Mouse (Mus musculus) olfactory bulb, adult 2 months (tissue): ENCODE measurements around the gene Smu1. TPM values are rescaled to one million over a fixed set of nuclear protein-coding genes. Genes with fewer than 3 reads are reported as not detected.
"Not testable (repeated sequence)": the region's sequence is repeated elsewhere in the genome, so short reads cannot be mapped to it uniquely, and the experiment has no call there.

Experiments used
- H3K27ac ChIP-seq: fragments of 200-500 bp; 2 replicates; pipeline ENCODE4 v1.5.1; 2012; ENCODE audit warnings: low read depth, low read length; ENCODE audit not compliant: insufficient read depth
- H3K4me1 ChIP-seq: fragments of 200-500 bp; 2 replicates; pipeline ENCODE4 v1.6.1; 2012; ENCODE audit warnings: low read length; ENCODE audit not compliant: control insufficient read depth, insufficient read depth
- H3K4me3 ChIP-seq: fragments of 200-500 bp; 2 replicates; pipeline ENCODE4 v1.5.1; 2012; ENCODE audit warnings: mild to moderate bottlenecking, low read depth, low read length, moderate library complexity; ENCODE audit not compliant: insufficient read depth
- CTCF ChIP-seq: fragments of 200-500 bp; IDR thresholded peaks from 2 replicates; pipeline ENCODE4 v1.5.1; 2012; ENCODE audit warnings: low read depth, mild to moderate bottlenecking, low read length, moderate library complexity; ENCODE audit not compliant: insufficient read depth
- POLR2A ChIP-seq: fragments of 200-500 bp; IDR thresholded peaks from 2 replicates; pipeline ENCODE4 v1.6.1; 2012; ENCODE audit warnings: mild to moderate bottlenecking, low read depth, low read length, moderate library complexity; ENCODE audit not compliant: insufficient read depth
- WGBS: fragments of 180-500 bp; shearing (Covaris S2); methylation state at CpG from one replicate; pipeline ENCODE4 v1.1.7; 2018; 5-methylcytosine and 5-hydroxymethylcytosine counted together
- polyA plus RNA-seq: library from polyadenylated mRNA; stranded (reverse); fragments of >200 nt; gene quantifications from 2 replicates; pipeline ENCODE4 v1.2.4, GENCODE M21; 2012; ENCODE audit warnings: low replicate concordance; ENCODE audit not compliant: missing spikeins, insufficient read depth, insufficient read length

Gene Smu1
- polyA plus RNA-seq = not detected in 2 replicates

DNA sequence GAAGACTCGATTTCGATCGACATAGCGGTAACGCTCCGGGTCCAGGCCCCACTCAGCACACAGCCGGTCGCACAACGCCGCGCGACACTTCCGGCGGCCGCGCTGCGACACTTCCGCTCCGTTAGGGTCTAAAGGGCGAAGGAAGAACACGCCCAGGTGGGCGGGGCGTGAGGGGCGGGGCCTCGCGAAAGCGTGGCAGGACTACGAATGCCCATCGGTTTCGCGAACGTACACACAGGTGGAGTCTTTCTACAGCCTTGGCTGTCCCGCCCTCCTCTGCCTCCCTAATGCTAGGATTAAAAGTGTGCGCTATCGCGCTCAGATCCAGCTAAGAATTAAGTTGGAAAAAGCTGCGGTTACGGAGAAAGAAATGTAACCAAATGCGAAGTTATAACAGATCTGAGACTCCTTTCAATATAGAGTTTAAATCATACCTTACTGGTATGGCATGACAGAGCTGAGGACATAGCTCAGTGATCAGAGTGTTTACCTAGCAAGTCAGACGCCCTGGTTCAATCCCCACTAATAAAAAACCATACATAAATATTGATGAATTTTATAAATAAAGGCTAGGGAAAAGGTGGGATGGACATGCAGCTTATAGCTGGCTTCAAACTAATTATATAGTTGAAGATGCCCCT, at the start of gene Smu1:
Gene Smu1, minus strand, starts transcription at position 144 of the 641 bp plus-strand sequence.
- H3K27ac ChIP-seq = no peak within 1 kb of the TSS; the same call in 1 of the 2 replicates
- no peaks in the 10 kb centered on the region for H3K4me1 ChIP-seq
- TF ChIP-seq CTCF (no peak), POLR2A (peak; percentile 53; the same call in 1 of the 2 replicates)
- WGBS = under 1% methylated on average over 40 of the region's 40 CpGs
- peak within 1 kb of the TSS; percentile 98 for H3K4me3 ChIP-seq

DNA sequence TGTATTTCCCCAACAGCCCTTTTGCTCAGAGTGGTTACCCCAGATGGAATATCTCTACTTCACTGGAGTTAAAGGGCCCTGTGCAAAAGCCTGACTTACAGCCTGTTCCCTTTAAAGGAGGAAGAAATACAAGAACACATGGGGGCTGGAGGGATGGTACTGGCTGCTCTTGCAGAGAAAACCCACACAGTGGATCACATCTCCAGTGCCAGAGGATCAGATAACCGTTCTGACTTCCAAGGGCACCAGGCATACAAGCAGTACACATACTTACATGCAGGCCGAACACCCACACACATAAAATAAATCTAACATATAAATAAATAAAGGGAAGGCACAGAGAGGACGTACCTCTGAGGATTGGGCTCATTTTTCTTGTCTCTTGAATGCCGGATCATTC, 49.7 kb upstream of the Smu1 start:
- TF ChIP-seq POLR2A (no peak), CTCF (no peak)

DNA sequence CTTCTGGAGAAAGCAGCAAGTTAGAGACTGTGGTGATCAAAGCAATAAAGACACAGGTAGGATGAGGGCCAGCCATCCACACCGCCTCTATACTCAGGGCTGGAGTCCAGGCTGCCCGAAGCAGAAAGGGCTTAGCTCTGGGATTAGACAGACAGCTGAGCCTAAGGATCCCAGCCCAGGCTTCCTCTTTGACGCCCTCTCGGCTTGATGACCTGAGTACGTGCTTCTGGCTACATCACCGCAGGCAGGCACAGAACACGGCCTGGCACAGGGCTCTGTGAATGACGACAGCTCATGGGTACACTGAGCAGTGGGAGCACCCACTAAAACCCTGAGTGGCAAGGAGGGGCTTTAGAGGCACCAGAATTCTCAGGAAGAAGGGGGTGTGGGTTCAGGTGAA, 47.7 kb upstream of the Smu1 start:
- Histone ChIP-seq H3K4me3 (no peak overlapping the region), H3K4me1 (no peaks in the 10 kb centered on the region), H3K27ac (no peak overlapping the region)
- TF ChIP-seq CTCF (no peak), POLR2A (no peak)
- WGBS = 92% methylated on average over 8 of the region's 8 CpGs

More for the DNA sequence above, 49.7 kb upstream of the Smu1 start:
- H3K27ac ChIP-seq = no peak overlapping the region
- H3K4me3 ChIP-seq = no peak overlapping the region
- 92% methylated on average over 4 of the region's 4 CpGs for WGBS
- H3K4me1 ChIP-seq = 0 out of 2 replicates have a peak, but pooled peaks cover 3% of the 10 kb centered on the region

DNA sequence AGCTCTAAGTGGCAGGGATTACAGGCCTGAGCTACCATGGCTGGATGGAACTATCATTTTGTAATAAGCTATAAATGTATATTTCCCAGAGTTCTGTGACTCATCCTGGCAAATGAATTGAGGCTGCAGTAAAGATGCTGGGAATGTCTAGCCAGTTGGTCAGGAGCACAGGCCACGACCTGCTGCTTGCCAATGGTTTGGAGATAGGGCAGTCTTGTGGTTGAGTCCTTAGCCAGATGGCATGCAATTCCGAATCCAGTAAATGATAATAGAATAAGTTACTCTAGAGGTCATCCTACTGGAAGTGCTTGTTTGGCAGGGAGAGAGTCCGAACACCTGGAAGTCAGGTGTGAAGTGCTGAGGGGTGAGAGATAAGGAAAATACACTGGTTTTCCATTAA, 45.1 kb upstream of the Smu1 start:
- 96% methylated on average over 3 of the region's 3 CpGs for WGBS
- Histone ChIP-seq H3K27ac (no peak overlapping the region), H3K4me1 (no peaks in the 10 kb centered on the region), H3K4me3 (no peak overlapping the region)
- TF ChIP-seq CTCF = no peak
- TF ChIP-seq POLR2A = no peak

DNA sequence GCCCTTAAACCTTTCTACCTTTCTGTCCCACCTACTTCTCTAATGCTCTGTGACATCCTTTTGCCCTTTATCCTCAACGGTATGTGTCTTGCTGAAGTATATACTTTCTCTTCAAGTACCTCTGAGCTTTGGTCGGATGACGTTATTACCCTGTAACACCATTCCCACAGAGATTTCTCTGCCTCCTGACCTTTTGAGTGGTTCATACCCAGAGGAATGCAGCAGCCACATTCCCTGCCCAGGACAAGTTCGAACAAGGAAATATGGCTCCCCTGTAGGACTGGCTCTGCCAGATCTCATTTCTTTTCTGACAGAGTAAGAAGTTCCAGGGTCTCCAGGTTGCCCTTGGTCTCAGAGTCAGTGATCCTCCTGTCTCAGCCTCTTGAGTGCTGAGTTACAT, 44.2 kb upstream of the Smu1 start:
- Histone ChIP-seq H3K4me3 (no peak overlapping the region), H3K27ac (no peak overlapping the region), H3K4me1 (no peaks in the 10 kb centered on the region)
- WGBS = 88% methylated on average over 4 of the region's 4 CpGs
- TF ChIP-seq CTCF (no peak), POLR2A (no peak)

DNA sequence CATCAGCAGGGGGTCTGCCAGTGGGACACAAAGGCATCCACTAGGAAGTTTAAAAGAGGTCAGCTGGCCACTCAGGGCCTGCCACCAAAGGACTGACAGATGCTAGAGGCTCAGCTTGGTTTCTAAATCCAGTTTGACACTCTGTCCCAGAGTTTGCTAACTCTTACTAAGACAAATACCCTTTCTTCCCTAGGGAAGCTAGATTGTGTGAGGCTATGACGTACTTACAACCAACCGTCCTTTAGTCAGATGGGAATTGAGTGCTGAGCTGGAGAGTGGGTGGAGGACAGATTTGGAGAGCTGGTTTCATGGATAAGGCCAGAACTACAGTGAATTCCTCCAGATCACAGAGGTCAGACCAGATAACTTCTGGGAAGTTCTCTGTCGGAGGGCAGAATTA, 43.1 kb upstream of the Smu1 start:
- TF ChIP-seq POLR2A (no peak), CTCF (no peak)
- WGBS = 90% methylated on average over 3 of the region's 3 CpGs

DNA sequence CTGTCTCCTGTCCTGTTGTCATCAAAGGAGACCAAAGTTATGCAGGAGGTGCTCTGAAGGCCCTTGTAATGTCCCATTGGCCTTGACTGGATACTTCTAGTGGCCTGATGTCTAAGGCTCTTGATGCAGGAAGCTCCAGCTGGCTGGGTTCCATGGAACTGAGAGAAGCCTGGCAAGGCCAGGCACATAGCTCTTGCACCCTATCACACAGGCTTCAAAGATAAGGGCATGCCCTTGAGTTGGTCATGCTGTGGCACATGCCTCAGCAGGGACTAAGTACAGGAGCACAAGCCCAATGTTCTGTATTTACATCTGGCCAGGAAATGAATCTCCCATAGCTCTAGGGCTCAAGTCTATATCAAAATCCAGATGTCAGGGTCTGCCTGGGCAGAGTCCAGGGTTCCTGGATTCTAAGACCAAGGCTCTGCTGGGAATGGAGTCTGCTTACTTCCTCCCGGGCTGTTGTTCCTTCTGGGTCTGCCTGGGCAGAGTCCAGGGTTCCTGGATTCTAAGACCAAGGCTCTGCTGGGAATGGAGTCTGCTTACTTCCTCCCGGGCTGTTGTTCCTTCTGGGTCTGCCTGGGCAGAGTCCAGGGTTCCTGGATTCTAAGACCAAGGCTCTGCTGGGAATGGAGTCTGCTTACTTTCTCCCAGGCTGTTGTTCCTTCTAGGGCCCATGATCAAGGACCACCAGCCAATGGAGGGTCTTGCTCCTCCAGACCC, 41.3 kb upstream of the Smu1 start:
- H3K4me3 ChIP-seq, H3K27ac ChIP-seq, H3K4me1 ChIP-seq: not testable (repeated sequence)
- 72% methylated on average over 2 of the region's 2 CpGs for WGBS

More for the DNA sequence above, 43.1 kb upstream of the Smu1 start:
- Histone ChIP-seq H3K27ac (no peak overlapping the region), H3K4me3 (no peak overlapping the region), H3K4me1 (no peaks in the 10 kb centered on the region)

DNA sequence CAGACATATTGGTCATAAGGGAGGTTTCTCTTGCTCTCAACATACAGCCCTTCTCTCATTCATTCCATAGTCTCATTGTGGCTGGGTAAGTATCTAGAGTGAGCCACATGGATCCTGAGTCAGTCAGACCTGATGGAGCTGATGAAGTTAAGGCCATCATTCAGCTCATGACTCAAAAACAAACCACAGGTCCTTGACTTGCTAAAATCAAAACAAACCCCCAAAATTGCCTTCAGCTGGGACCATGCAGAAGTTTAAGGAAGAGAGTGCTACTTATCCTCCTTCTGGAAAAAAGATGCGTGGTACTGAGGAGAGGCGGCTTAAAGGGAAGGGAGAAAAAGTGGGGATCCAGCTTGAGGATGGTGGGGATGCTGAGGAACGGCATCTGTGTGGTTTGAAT, 38.0 kb upstream of the Smu1 start:
- Histone ChIP-seq H3K4me1 (no peaks in the 10 kb centered on the region), H3K4me3 (no peak overlapping the region), H3K27ac (no peak overlapping the region)
- WGBS = 78% methylated on average over 3 of the region's 3 CpGs
- TF ChIP-seq CTCF = no peak
- no peak for TF ChIP-seq POLR2A

DNA sequence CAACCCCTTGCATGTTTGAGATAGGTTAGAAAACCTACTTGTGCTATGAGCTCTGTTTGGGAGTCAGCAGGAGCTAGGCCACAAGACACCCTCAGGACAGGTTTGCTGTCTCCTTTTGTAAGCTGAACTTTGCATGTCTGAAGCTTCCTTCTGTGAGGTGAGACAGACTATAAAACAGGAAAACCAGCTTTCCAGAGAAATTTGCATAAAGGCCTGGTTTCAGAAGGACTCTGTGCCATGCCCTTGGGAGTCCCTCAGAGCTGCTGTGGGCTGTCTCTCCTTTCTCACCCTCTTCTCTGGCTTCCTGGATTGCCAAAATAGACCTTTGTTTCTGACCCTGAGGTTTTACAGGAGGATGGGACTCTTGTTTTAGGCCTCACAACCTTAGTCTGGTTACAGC, 36.6 kb upstream of the Smu1 start:
- Histone ChIP-seq H3K27ac (no peak overlapping the region), H3K4me1 (no peaks in the 10 kb centered on the region), H3K4me3 (no peak overlapping the region)
- no peak for TF ChIP-seq CTCF
- no peak for TF ChIP-seq POLR2A

DNA sequence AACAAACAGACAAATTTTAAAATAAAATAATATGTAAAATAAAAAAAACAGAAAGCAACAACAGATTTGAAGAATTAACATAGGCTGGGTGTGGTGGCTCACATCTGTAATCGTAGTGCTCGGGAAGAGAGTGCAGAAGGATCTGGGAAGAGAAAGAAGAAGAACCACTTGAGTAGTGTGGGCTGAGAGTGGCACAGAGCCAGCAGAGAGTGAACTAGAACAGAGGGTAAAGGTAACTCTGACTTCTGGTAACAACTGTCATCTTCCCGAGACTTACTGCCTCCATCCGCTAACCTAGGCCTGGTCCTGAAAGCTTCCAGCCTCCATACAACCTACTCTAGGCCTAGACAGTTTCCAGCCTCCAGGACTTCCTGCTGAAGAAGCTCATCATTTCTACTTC, 33.5 kb upstream of the Smu1 start:
- 97% methylated on average over 4 of the region's 4 CpGs for WGBS
- Histone ChIP-seq H3K27ac (no peak overlapping the region), H3K4me1 (no peaks in the 10 kb centered on the region), H3K4me3 (no peak overlapping the region)
- TF ChIP-seq CTCF (no peak), POLR2A (no peak)
